Mouse (Mus musculus) embryonic facial prominence, embryonic 13.5 days (tissue): ENCODE measurements around the gene 1500009C09Rik. TPM values are rescaled to one million over a fixed set of nuclear protein-coding genes. Genes with fewer than 3 reads are reported as not detected.

Source experiments
- ATAC-seq: fragments of 200-750 bp; cut with Nextera tagmentation; 2 replicates; pipeline ENCODE4 v1.8.0; 2017; ENCODE audit warnings: low read depth; ENCODE audit not compliant: insufficient number of reproducible peaks, insufficient read depth, low FRiP score, low TSS enrichment
- H3K27ac ChIP-seq: fragments of 300-500 bp; sonication (generic); 2 replicates; pipeline ENCODE4 v1.5.1; 2015; ENCODE audit warnings: moderate library complexity, mild to moderate bottlenecking, inconsistent platforms
- H3K27me3 ChIP-seq: fragments of 300-500 bp; sonication (generic); 2 replicates; pipeline ENCODE4 v1.6.1; 2015; ENCODE audit warnings: mild to moderate bottlenecking, inconsistent platforms
- H3K36me3 ChIP-seq: fragments of 300-500 bp; sonication (generic); 2 replicates; pipeline ENCODE4 v1.6.1; 2015; ENCODE audit warnings: mild to moderate bottlenecking, inconsistent platforms
- H3K4me1 ChIP-seq: fragments of 300-500 bp; sonication (generic); 2 replicates; pipeline ENCODE4 v1.6.1; 2015; ENCODE audit warnings: inconsistent platforms
- H3K4me2 ChIP-seq: fragments of 300-500 bp; sonication (generic); 2 replicates; pipeline ENCODE4 v1.6.1; 2015; ENCODE audit warnings: moderate library complexity, mild to moderate bottlenecking, inconsistent platforms
- H3K4me3 ChIP-seq: fragments of 300-500 bp; sonication (generic); 2 replicates; pipeline ENCODE4 v1.5.1; 2015; ENCODE audit warnings: mild to moderate bottlenecking, inconsistent platforms
- H3K9ac ChIP-seq: fragments of 300-500 bp; sonication (generic); 2 replicates; pipeline ENCODE4 v1.6.1; 2015; ENCODE audit warnings: mild to moderate bottlenecking, inconsistent platforms
- H3K9me3 ChIP-seq: fragments of 300-500 bp; sonication (generic); 2 replicates; pipeline ENCODE4 v1.6.1; 2016; ENCODE audit warnings: inconsistent platforms
- WGBS: fragments of 180-500 bp; shearing (Covaris S2); methylation state at CpG from one replicate; pipeline ENCODE4 v1.1.7; 2015; ENCODE audit warnings: mixed read lengths; 5-methylcytosine and 5-hydroxymethylcytosine counted together
- polyA plus RNA-seq: library from polyadenylated mRNA; unstranded; fragments of >200 nt; fragmentation: Nextera tagmentation; extraction: Ambion mirVana; gene quantifications from 2 replicates; pipeline ENCODE4 v1.2.1, GENCODE M21; 2015

1500009C09Rik gene
- polyA plus RNA-seq, 1 experiment from 2014 or later: 0.17 TPM

DNA sequence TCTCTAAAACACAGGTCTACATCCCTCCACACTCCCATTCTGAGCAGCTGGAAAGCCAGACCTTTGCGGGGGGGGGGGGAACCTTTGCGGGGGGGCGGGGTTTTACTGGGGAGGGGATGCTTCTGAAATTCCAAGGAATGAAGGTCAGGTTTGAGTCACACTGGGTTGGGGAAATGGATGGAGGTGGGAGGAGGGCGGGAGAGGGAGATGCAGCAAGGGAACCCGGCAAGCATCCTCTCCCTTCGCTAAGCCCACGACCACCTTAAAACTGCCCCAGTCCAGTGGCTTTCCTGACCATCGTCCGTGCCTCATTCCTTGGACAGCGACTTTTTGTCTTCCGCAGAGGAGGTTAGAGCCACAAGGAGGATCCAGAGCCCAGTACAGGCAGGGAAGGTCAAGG lies 40.9 kb upstream of the 1500009C09Rik start:
- peak overlapping the region; percentile 64; the same call in 1 of the 2 replicates for H3K9ac ChIP-seq
- H3K9me3 ChIP-seq: no peaks in the 10 kb centered on the region
- H3K4me2 ChIP-seq: peak overlapping the region; percentile 83
- peak overlapping the region; percentile 50 for H3K4me3 ChIP-seq
- peaks cover under 1% of the 10 kb centered on the region; the same call in 1 of the 2 replicates for H3K36me3 ChIP-seq
- H3K4me1 ChIP-seq: peaks cover 46% of the 10 kb centered on the region
- 0% methylated on average over 11 of the region's 11 CpGs for WGBS
- H3K27me3 ChIP-seq: peaks cover 98% of the 10 kb centered on the region
- no peak overlapping the region for H3K27ac ChIP-seq
- ATAC-seq: no peak

GRCm38 (mm10) chr15:82211911-82212751 lies 40.1 kb upstream of the 1500009C09Rik start:
- H3K27ac ChIP-seq: no peak overlapping the region
- H3K9ac ChIP-seq: peak overlapping the region; percentile 64
- peak overlapping the region; percentile 50 for H3K4me3 ChIP-seq
- no peaks in the 10 kb centered on the region for H3K9me3 ChIP-seq
- peaks cover 98% of the 10 kb centered on the region for H3K27me3 ChIP-seq
- peaks cover 41% of the 10 kb centered on the region for H3K4me1 ChIP-seq
- H3K36me3 ChIP-seq: no peaks in the 10 kb centered on the region
- WGBS: under 1% methylated on average over 101 of the region's 112 CpGs
- ATAC-seq: no peak
- H3K4me2 ChIP-seq: peak overlapping the region; percentile 83

GRCm38 (mm10) chr15:82212752-82213063 lies 39.5 kb upstream of the 1500009C09Rik start, which contains the start of gene Shisa8:
TSS of gene Shisa8 (minus strand) at chr15:82212815.
- no peaks in the 10 kb centered on the region for H3K9me3 ChIP-seq
- ATAC-seq: no peak
- H3K36me3 ChIP-seq: no peaks in the 10 kb centered on the region
- H3K4me1 ChIP-seq: peaks cover 35% of the 10 kb centered on the region
- H3K4me2 ChIP-seq: peak within 1 kb of the TSS; percentile 83
- peak within 1 kb of the TSS; percentile 64 for H3K9ac ChIP-seq
- H3K27me3 ChIP-seq: peaks cover 96% of the 10 kb centered on the region
- no peak within 1 kb of the TSS for H3K27ac ChIP-seq
- 0% methylated on average over 33 of the region's 34 CpGs for WGBS
- H3K4me3 ChIP-seq: peak within 1 kb of the TSS; percentile 50

GRCm38 (mm10) chr15:82213222-82213621 lies 39.0 kb upstream of the 1500009C09Rik start:
- H3K9me3 ChIP-seq: no peaks in the 10 kb centered on the region
- H3K36me3 ChIP-seq: no peaks in the 10 kb centered on the region
- peak overlapping the region; percentile 83; the same call in 1 of the 2 replicates for H3K4me2 ChIP-seq
- H3K27ac ChIP-seq: no peak overlapping the region
- ATAC-seq: no peak
- peaks cover 35% of the 10 kb centered on the region for H3K4me1 ChIP-seq
- no peak overlapping the region for H3K4me3 ChIP-seq
- WGBS: 20% methylated on average over 4 of the region's 4 CpGs
- H3K9ac ChIP-seq: no peak overlapping the region
- peaks cover 95% of the 10 kb centered on the region for H3K27me3 ChIP-seq

- Histone ChIP-seq H3K4me1 (peaks cover 35% of the 10 kb centered on the region), H3K27me3 (peaks cover 87% of the 10 kb centered on the region), H3K27ac (no peak overlapping the region), H3K36me3 (no peaks in the 10 kb centered on the region), H3K4me3 (no peak overlapping the region), H3K9me3 (no peaks in the 10 kb centered on the region), H3K9ac (no peak overlapping the region), H3K4me2 (no peak overlapping the region)
- WGBS: 31% methylated on average over 11 of the region's 11 CpGs
- ATAC-seq: no peak
Observed at GRCm38 (mm10) chr15:82215332-82216046, 36.7 kb upstream of the 1500009C09Rik start.

- Histone ChIP-seq H3K9ac (no peak overlapping the region), H3K4me1 (peaks cover 30% of the 10 kb centered on the region), H3K27ac (no peak overlapping the region), H3K36me3 (no peaks in the 10 kb centered on the region), H3K9me3 (no peaks in the 10 kb centered on the region), H3K4me2 (no peak overlapping the region), H3K27me3 (peaks cover 86% of the 10 kb centered on the region), H3K4me3 (no peak overlapping the region)
- ATAC-seq: no peak
- 43% methylated on average over 20 of the region's 20 CpGs for WGBS
Observed at GRCm38 (mm10) chr15:82216142-82216827, 35.9 kb upstream of the 1500009C09Rik start.

DNA sequence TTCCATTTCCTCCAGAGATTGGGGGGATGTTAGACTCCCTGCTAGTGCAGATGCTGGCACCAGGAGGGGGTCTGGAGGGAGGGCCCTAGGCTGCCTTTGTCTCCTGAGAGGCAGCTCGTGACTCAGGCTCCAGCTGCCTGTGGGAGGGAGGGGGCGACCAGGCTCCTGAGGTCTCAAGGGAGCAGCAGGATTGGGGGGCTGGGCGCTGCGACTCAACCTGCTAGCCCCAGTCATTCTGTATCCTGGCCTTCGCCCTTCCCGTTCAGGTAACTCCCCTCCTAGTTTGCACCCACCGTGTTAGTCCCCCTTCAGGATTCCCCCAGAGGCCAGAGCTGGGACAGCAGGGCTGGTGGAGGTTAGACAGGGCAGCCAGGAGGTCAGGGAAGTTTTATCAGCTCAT lies 35.2 kb upstream of the 1500009C09Rik start:
- Histone ChIP-seq H3K4me1 (peaks cover 22% of the 10 kb centered on the region), H3K27me3 (peaks cover 79% of the 10 kb centered on the region), H3K27ac (no peak overlapping the region), H3K36me3 (no peaks in the 10 kb centered on the region), H3K4me3 (no peak overlapping the region), H3K9me3 (no peaks in the 10 kb centered on the region), H3K9ac (0 out of 2 replicates have a peak overlapping the region, but pooled peaks have one; percentile 16), H3K4me2 (no peak overlapping the region)
- WGBS: 13% methylated on average over 7 of the region's 7 CpGs
- no peak for ATAC-seq

DNA sequence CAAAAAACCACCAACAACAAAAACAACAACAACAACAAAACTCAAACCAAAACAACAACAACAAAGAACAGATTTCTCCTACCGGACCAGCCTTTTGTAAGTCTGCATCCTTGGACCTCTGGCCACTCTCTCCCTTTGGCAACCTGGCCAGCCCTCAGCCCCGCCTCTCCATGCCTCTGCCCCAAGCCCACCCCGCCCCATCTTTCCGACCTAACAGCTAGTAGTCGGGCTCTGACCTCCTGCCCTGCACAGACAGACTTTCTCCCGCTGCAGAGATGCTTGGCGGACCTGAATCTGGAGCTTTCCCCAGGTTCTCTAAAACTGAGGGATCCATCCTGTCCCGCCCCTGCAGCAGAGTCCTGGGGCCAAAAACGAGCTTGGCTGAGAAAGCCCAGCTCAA lies 34.2 kb upstream of the 1500009C09Rik start:
- Histone ChIP-seq H3K9me3 (no peaks in the 10 kb centered on the region), H3K27me3 (peaks cover 76% of the 10 kb centered on the region)
- WGBS: 24% methylated on average over 9 of the region's 9 CpGs

GRCm38 (mm10) chr15:82218778-82219666 lies 33.2 kb upstream of the 1500009C09Rik start:
- peaks cover 19% of the 10 kb centered on the region for H3K4me1 ChIP-seq
- no peak for ATAC-seq
- H3K4me2 ChIP-seq: no peak overlapping the region
- no peak overlapping the region for H3K4me3 ChIP-seq
- H3K9me3 ChIP-seq: no peaks in the 10 kb centered on the region
- H3K36me3 ChIP-seq: no peaks in the 10 kb centered on the region
- peaks cover 76% of the 10 kb centered on the region for H3K27me3 ChIP-seq
- 75% methylated on average over 26 of the region's 26 CpGs for WGBS
- no peak overlapping the region for H3K9ac ChIP-seq
- no peak overlapping the region for H3K27ac ChIP-seq

More for the DNA sequence above, 34.2 kb upstream of the 1500009C09Rik start:
- Histone ChIP-seq H3K4me2 (no peak overlapping the region), H3K9ac (no peak overlapping the region), H3K27ac (no peak overlapping the region), H3K4me1 (peaks cover 14% of the 10 kb centered on the region), H3K4me3 (no peak overlapping the region), H3K36me3 (no peaks in the 10 kb centered on the region)
- no peak for ATAC-seq

DNA sequence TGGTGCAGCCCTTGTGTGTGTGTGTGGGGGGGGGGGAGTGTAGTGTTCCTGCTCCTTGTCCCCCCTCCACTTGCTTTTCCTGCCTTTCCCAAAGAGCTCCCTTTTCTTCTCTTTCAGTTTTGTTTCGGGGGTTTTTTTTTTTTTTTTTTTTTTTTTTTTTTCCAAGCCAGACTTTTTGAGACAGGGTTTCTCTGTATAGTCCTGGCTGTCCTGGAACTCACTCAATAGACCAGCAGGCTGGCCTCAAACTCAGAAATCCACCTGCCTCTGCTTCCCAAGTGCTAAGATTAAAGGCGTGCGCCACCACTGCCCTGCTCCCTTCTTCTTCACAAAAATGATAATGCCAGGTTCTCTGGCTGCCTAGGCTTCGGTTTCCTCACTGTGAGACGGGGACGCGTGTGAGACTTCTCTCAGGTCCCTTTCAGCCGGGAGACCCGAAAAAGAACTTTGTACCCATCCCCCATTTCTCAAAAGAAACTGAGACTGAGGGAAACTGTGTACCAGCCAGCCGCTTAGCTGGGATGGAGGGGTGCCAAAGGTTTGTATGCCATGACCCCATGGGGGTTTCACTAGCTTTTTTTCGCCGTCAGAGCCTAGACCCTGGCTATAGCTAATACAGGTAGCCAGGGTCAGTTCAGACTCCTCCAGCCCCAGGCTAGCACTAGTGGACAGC lies 32.1 kb upstream of the 1500009C09Rik start:
- Histone ChIP-seq H3K27me3 (peaks cover 79% of the 10 kb centered on the region), H3K4me1 (peaks cover 25% of the 10 kb centered on the region), H3K27ac (no peak overlapping the region), H3K9ac (no peak overlapping the region), H3K36me3 (no peaks in the 10 kb centered on the region), H3K4me3 (no peak overlapping the region), H3K4me2 (no peak overlapping the region), H3K9me3 (no peaks in the 10 kb centered on the region)
- no peak for ATAC-seq
- 61% methylated on average over 11 of the region's 12 CpGs for WGBS
